Mouse (Mus musculus): ENCODE results near the gene Rsbn1l.

DNA sequence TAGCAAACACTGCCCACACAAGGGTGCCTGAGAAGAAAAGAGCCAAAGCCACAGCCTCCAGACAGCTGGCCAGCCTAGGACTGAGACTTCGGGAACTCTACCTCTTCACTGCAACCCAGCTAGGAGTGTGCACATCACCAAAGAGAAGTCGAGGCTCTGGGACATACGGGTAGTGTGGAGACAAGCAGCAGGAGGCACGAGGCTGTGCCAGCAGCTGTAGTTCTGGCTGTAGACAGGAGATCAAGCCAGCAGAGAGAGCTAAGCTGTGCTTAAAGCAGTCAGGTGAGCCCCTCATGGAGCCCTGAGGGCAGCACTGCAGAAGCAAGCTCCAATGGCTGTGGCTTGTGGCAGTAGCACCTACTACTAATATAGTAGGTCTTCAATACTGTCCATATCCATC lies 15.5 kb downstream of the Rsbn1l start:
- TF ChIP-seq CTCF (IDR thresholded peaks at IDR 0.05; ENCODE audit: extremely low read depth, insufficient read depth, insufficient read length, insufficient replicate concordance), result no peak
- TF ChIP-seq POLR2A (IDR thresholded peaks at IDR 0.05; ENCODE audit: low read depth, low read length), result no peak

Measured in spleen, adult 2 months (tissue).